Mouse (Mus musculus): ENCODE results near the gene Foxp1. TPM values are rescaled to one million over a fixed set of nuclear protein-coding genes. Genes with fewer than 3 reads are reported as not detected.
A peak's percentile ranks its signal among the peaks of the same experiment; 100 is the strongest.

The Foxp1 gene
- polyA plus RNA-seq, 1 experiment from 2014 or later = 103 TPM

DNA sequence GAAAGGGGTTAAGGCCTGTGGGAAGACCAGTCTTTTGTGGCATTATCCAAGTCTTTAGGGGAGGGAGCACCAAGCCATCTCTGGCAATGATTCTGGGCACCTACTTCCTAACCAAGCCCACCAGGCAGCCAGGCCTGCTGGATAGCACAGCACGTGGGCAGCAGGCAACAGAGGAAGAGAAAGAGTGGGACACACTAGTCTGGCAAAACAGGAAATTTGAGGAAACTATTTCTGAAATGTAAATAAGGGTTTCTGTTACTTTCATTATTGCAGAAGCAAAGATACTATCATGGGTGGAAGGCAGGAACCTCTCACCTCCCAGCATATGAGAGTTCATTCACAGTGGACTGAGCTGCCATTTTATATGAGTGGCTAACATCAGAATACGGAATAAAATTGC lies 121.3 kb downstream of the Foxp1 start:
- Histone ChIP-seq H3K9ac (no peak overlapping the region), H3K36me3 (no peaks in the 10 kb centered on the region), H3K27me3 (replicated peaks) (no peaks in the 10 kb centered on the region), H3K4me2 (replicated peaks) (no peak overlapping the region; the same call in 1 of the 2 replicates), H3K4me3 (replicated peaks) (no peak overlapping the region), H3K9me3 (no peaks in the 10 kb centered on the region), H3K4me1 (replicated peaks) (peaks cover 14% of the 10 kb centered on the region; the same call in 1 of the 2 replicates), H3K27ac (peak overlapping the region; percentile 40; the same call in 1 of the 2 replicates)
- WGBS = 30% methylated on average over 2 of the region's 2 CpGs
- ATAC-seq = no peak

- 72% methylated on average over 12 of the region's 12 CpGs for WGBS
Measured at GRCm38 (mm10) chr6:99395745-99396144, 126.8 kb downstream of the Foxp1 start.

GRCm38 (mm10) chr6:99394801-99395200 lies 127.7 kb downstream of the Foxp1 start:
- H3K4me1 ChIP-seq (replicated peaks) = no peaks in the 10 kb centered on the region
- WGBS = 55% methylated on average over 5 of the region's 5 CpGs
- no peak overlapping the region for H3K4me2 ChIP-seq (replicated peaks)
- no peaks in the 10 kb centered on the region for H3K9me3 ChIP-seq
- no peak overlapping the region for H3K4me3 ChIP-seq (replicated peaks)
- H3K27ac ChIP-seq = no peak overlapping the region
- no peaks in the 10 kb centered on the region for H3K27me3 ChIP-seq (replicated peaks)
- no peaks in the 10 kb centered on the region for H3K36me3 ChIP-seq
- H3K9ac ChIP-seq = no peak overlapping the region
- ATAC-seq = no peak

More at GRCm38 (mm10) chr6:99395745-99396144, 126.8 kb downstream of the Foxp1 start:
- no peaks in the 10 kb centered on the region for H3K4me1 ChIP-seq (replicated peaks)
- H3K36me3 ChIP-seq = no peaks in the 10 kb centered on the region
- no peaks in the 10 kb centered on the region for H3K27me3 ChIP-seq (replicated peaks)
- H3K4me3 ChIP-seq (replicated peaks) = no peak overlapping the region
- no peak overlapping the region for H3K27ac ChIP-seq
- ATAC-seq = no peak
- no peak overlapping the region for H3K4me2 ChIP-seq (replicated peaks)
- H3K9ac ChIP-seq = no peak overlapping the region
- H3K9me3 ChIP-seq = no peaks in the 10 kb centered on the region

DNA sequence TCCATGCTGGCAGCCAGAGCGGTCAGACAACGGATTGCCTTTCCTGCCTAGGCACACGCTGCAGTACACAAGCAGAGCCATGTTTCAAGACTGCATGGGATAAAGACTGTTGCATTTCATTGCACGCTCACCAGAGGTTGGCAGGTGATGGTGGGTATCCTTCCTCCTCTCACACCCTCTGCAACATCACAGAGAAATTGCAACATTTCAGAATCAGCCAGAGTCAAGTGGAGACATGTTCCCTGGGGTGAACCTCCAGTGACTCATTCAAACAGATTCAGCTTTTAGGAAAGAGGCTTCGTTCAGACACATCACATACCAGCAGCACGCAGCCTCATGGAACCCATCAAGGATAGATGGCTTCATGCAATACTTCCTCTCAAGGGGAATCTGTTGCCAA lies 130.0 kb downstream of the Foxp1 start:
- ATAC-seq = no peak
- no peaks in the 10 kb centered on the region for H3K27me3 ChIP-seq (replicated peaks)
- H3K4me3 ChIP-seq (replicated peaks) = no peak overlapping the region
- H3K27ac ChIP-seq = no peak overlapping the region
- H3K4me1 ChIP-seq (replicated peaks) = 0 out of 2 replicates have a peak, but pooled peaks cover 3% of the 10 kb centered on the region
- H3K4me2 ChIP-seq (replicated peaks) = no peak overlapping the region
- 89% methylated on average over 6 of the region's 6 CpGs for WGBS
- H3K9me3 ChIP-seq = no peaks in the 10 kb centered on the region
- no peaks in the 10 kb centered on the region for H3K36me3 ChIP-seq
- no peak overlapping the region for H3K9ac ChIP-seq

DNA sequence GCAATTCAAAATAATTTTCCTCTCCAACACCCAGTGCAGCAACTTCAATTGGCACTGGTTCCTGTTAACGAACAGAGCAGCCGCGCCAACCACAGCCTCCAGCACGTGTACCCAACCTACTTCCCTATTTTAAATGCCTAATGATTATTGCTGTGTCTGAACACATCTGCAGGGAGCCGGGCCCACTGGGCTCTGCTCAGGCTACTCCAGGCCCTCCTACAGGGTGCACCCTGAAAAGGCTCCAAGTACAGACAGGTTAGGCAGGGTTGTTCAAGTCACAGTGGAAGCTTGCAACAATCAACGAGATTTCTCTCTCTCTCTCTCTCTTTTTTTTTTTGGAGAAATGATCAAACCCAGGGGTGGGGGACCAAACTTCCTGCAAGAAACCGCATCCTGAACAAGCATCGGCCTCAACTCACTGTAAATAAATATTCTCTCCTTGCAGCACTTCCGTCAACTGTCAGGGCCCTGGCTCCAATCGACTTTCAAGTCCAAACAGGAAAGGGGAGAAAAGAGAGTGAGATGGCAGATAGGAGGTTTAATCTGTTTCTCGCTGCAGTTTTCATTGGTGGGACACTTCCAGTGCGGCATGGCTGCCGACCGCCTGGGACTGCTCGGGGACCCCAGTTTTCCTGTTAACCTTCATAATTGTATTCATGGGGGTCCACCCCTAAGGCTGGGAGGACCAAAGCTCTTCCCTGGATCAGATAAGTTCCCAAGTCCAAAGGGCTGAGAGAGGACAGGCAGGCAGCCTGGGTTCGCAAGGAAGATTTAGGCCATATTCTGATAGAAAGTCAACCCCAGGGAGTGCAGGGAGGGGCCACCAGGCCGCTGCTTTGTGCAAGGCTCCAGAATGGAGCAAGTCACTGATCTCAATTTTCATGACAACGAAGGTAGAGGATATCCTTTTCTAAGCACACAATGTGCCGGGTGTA lies 133.5 kb downstream of the Foxp1 start:
- 69% methylated on average over 19 of the region's 19 CpGs for WGBS
- no peak overlapping the region; the same call in 1 of the 2 replicates for H3K27ac ChIP-seq
- 0 out of 2 replicates have a peak, but pooled peaks cover 3% of the 10 kb centered on the region for H3K4me1 ChIP-seq (replicated peaks)
- H3K36me3 ChIP-seq = no peaks in the 10 kb centered on the region
- no peaks in the 10 kb centered on the region for H3K27me3 ChIP-seq (replicated peaks)
- H3K4me3 ChIP-seq (replicated peaks) = no peak overlapping the region
- no peak overlapping the region for H3K4me2 ChIP-seq (replicated peaks)
- no peak for ATAC-seq
- H3K9me3 ChIP-seq = no peaks in the 10 kb centered on the region
- no peak overlapping the region for H3K9ac ChIP-seq

- Histone ChIP-seq H3K4me1 (replicated peaks) (0 out of 2 replicates have a peak, but pooled peaks cover 3% of the 10 kb centered on the region), H3K4me2 (replicated peaks) (no peak overlapping the region), H3K9me3 (no peaks in the 10 kb centered on the region), H3K36me3 (no peaks in the 10 kb centered on the region), H3K9ac (no peak overlapping the region), H3K27ac (no peak overlapping the region), H3K4me3 (replicated peaks) (no peak overlapping the region), H3K27me3 (replicated peaks) (no peaks in the 10 kb centered on the region)
- no peak for ATAC-seq
- WGBS = 81% methylated on average over 5 of the region's 5 CpGs
Measured at GRCm38 (mm10) chr6:99388023-99388422, 134.5 kb downstream of the Foxp1 start.

DNA sequence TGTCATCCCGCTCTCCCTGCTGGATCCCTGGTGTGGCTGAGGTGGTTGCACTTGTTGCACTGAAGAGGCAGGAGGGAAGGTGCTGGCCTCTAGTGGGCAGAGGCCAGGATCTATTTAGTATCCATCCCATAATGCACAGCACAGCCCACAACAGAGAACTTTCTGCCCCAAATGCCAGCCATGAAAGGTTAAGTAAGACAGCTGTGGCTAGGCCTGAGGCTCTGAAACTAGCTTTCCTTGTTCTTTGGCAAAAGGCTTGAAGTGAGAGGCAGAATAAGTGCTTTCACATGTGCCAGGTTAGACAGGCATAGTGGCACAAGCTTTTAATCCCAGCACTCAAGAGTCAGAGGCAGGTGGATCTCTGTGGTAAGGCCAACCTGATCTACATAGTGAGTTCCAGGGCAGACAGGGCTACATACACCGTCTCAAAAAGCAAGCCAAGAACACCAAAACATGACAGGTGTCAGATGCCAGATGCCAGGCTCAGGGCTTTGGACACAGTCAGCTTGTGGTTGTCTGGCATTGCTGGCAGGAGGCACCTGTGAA lies 137.4 kb downstream of the Foxp1 start:
- no peak overlapping the region for H3K27ac ChIP-seq
- no peak overlapping the region for H3K4me3 ChIP-seq (replicated peaks)
- no peaks in the 10 kb centered on the region for H3K9me3 ChIP-seq
- no peaks in the 10 kb centered on the region for H3K36me3 ChIP-seq
- WGBS = 96% methylated on average over 2 of the region's 2 CpGs
- H3K9ac ChIP-seq = no peak overlapping the region
- no peak overlapping the region for H3K4me2 ChIP-seq (replicated peaks)
- no peak for ATAC-seq
- H3K4me1 ChIP-seq (replicated peaks) = 0 out of 2 replicates have a peak, but pooled peaks cover 3% of the 10 kb centered on the region
- no peaks in the 10 kb centered on the region for H3K27me3 ChIP-seq (replicated peaks)

DNA sequence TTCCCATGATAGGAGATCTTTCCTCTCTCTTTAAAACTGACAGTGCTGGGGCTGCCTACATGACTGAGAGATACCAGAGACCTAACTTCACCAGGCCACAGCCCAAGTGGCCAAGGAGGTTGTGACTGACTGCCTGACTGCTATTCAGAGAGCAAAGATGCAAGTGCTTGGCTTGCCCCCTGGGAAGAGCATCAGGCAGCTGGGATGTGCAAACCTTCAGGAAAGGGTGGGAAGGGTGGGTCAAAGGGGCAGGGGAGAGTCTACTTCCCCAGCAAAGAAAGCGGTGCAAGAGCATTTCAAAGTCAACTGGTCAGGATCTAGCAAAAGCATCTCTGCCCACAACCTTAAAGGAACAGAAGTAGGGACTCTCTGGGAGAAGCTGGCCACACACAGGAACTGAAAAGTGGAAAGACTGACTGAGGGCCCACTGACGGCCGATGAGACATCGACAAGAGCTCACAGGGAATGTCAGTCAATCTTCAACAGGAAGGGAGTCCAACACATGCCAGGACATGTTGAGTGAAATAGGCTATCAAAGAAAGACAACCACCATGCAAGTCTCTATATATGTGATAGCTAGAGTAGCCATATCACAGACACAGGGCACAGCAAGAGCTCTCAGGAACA lies 138.6 kb downstream of the Foxp1 start:
- Histone ChIP-seq H3K4me1 (replicated peaks) (peaks cover 6% of the 10 kb centered on the region; the same call in 1 of the 2 replicates), H3K27me3 (replicated peaks) (no peaks in the 10 kb centered on the region), H3K9me3 (no peaks in the 10 kb centered on the region), H3K4me3 (replicated peaks) (no peak overlapping the region), H3K4me2 (replicated peaks) (no peak overlapping the region), H3K36me3 (no peaks in the 10 kb centered on the region), H3K9ac (no peak overlapping the region), H3K27ac (no peak overlapping the region)
- ATAC-seq = no peak
- 76% methylated on average over 4 of the region's 4 CpGs for WGBS

DNA sequence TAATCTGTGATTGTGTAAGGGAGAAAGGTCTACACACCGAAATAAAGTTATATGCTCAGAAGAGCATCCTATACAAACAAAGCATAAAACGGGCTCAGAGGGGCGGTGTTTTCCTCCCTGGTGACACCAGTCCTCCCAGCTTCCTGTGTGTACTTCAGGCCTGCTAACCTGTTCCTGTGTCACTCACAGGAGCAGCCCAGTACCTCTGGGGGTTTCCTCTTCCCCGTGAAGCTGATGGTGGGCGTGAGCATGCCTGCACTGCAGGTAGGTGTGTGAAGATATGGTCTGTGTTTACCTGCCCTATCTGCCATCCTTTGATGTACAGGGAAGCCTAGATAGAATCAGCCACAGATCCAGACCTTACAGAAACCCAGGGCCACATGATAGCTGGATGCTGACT lies 142.4 kb downstream of the Foxp1 start:
- H3K27ac ChIP-seq = 0 out of 2 replicates have a peak overlapping the region, but pooled peaks have one; percentile 32
- 0 out of 2 replicates have a peak, but pooled peaks have one; percentile 48 for ATAC-seq
- H3K4me3 ChIP-seq (replicated peaks) = no peak overlapping the region
- WGBS = 41% methylated on average over 5 of the region's 5 CpGs
- no peaks in the 10 kb centered on the region for H3K27me3 ChIP-seq (replicated peaks)
- peaks cover 18% of the 10 kb centered on the region; the same call in 1 of the 2 replicates for H3K4me1 ChIP-seq (replicated peaks)
- H3K9me3 ChIP-seq = no peaks in the 10 kb centered on the region
- H3K9ac ChIP-seq = no peak overlapping the region
- no peaks in the 10 kb centered on the region for H3K36me3 ChIP-seq
- H3K4me2 ChIP-seq (replicated peaks) = no peak overlapping the region

DNA sequence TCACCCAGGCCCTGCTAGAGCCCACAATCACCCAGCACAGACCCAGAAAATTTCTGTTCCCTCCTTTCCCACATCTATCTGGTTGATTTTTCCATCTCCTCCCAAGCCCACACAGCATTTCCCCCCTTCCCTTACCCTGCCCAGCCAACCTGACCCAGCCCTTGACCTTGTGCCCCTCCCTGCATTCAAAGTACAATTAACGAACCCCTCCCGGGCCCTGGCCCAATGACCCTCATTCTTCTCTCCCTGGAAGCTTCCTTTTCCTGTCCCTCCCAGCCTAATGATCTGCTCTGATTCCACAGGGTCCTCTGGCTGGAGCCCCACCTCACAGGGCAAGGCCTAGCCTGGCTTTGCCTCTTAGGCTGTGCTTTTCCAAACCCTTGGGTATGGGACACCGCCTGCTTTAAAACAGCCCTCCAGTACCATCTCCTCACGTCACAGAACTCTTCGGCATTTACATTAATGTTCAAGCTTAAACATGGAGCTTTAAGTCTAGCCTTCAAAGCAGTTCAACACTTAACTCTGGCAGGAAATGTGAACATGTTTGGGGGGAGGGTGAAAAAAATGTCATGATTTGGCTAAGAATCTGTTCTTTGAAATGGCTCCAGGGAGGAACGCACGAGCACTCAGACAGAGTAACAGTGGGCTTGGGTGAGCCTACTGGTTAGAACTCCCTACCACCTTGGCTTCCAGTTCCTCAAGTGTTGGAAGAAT lies 143.4 kb downstream of the Foxp1 start:
- peak; percentile 26; the same call in 1 of the 2 replicates for ATAC-seq
- H3K27me3 ChIP-seq (replicated peaks) = no peaks in the 10 kb centered on the region
- 63% methylated on average over 7 of the region's 7 CpGs for WGBS
- H3K27ac ChIP-seq = 0 out of 2 replicates have a peak overlapping the region, but pooled peaks have one; percentile 13
- H3K9me3 ChIP-seq = no peaks in the 10 kb centered on the region
- no peak overlapping the region for H3K9ac ChIP-seq
- H3K4me1 ChIP-seq (replicated peaks) = peaks cover 24% of the 10 kb centered on the region
- H3K4me2 ChIP-seq (replicated peaks) = no peak overlapping the region
- H3K36me3 ChIP-seq = no peaks in the 10 kb centered on the region
- H3K4me3 ChIP-seq (replicated peaks) = no peak overlapping the region

DNA sequence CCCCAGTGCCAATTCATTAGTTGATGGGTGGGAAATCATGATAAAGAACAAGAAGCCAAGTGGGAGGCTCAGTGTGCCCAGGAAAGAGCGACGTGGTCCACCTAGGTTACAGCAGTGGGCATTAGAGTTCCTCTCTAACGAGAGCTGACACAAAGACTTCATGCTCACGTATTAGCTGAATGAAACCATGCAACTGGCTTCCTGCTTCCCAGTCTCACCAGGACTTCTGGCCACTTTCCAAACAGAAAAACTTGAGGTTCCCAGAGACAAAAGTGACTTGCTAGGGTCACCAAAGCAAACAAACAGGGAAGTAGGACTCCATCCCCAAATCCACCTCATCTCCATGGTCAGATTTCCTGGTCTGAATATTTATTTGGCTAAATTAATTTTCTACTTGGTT lies 144.8 kb downstream of the Foxp1 start:
- Histone ChIP-seq H3K27me3 (replicated peaks) (no peaks in the 10 kb centered on the region), H3K9me3 (no peaks in the 10 kb centered on the region), H3K4me3 (replicated peaks) (no peak overlapping the region), H3K36me3 (no peaks in the 10 kb centered on the region), H3K27ac (no peak overlapping the region), H3K4me2 (replicated peaks) (no peak overlapping the region), H3K9ac (no peak overlapping the region), H3K4me1 (replicated peaks) (peaks cover 24% of the 10 kb centered on the region)
- no peak for ATAC-seq
- 65% methylated on average over 4 of the region's 4 CpGs for WGBS

GRCm38 (mm10) chr6:99377131-99377530 lies 145.4 kb downstream of the Foxp1 start:
- ATAC-seq = no peak
- Histone ChIP-seq H3K4me2 (replicated peaks) (no peak overlapping the region), H3K27ac (no peak overlapping the region), H3K36me3 (no peaks in the 10 kb centered on the region), H3K27me3 (replicated peaks) (no peaks in the 10 kb centered on the region), H3K4me1 (replicated peaks) (peaks cover 24% of the 10 kb centered on the region), H3K9ac (no peak overlapping the region), H3K9me3 (no peaks in the 10 kb centered on the region), H3K4me3 (replicated peaks) (no peak overlapping the region)
- WGBS = 59% methylated on average over 2 of the region's 2 CpGs

All from intestine, embryonic 15.5 days (tissue).